Mouse (Mus musculus) monocyte, adult 5-6 weeks (primary cell): Measurements from ENCODE around the gene Thtpa. TPM values are rescaled to one million over a fixed set of nuclear protein-coding genes. Genes with fewer than 3 reads are reported as not detected.

Experiments used
- ATAC-seq: fragments of 153-309, 156-312 bp; replicated peaks from 2 replicates; pipeline ENCODE4 v1.8.0; 2017; ENCODE audit warnings: mild to moderate bottlenecking; ENCODE audit not compliant: low TSS enrichment, insufficient number of reproducible peaks, severe bottlenecking, poor library complexity, low FRiP score
- total RNA-seq: library from RNA; stranded (forward); fragments of 200-1000, 200-491, 200-594 nt; gene quantifications from 3 replicates; pipeline ENCODE4 v1.2.3, GENCODE M21; 2017

Gene Thtpa
- total RNA-seq, 1 experiment from 2014 or later: 6.1 TPM

GRCm38 (mm10) chr14:55098067-55098466 lies 3.5 kb downstream of the Thtpa start:
- peak; percentile 32 for ATAC-seq

DNA sequence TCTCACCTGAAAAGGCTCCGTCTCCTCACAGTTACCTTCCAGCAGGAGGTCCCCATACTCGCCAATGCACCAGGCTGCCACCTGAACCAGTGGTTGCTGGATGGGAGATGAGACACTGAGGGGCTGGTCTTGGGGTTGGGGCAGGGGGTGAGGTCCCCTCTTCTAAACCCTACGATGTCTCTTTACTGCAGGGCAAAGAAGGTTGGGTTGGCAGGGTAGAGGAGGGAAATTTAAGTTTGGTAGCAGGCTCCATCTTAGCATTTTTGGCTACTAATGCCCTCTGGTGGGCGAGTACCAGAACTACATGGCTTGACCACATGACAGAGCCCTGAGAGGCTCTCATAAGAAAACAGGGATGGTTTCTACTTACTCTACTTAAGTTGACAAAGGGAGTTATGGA lies 7.0 kb downstream of the Thtpa start:
- no peak for ATAC-seq

GRCm38 (mm10) chr14:55102253-55102785 lies 7.7 kb downstream of the Thtpa start:
- ATAC-seq: no peak

GRCm38 (mm10) chr14:55104365-55104764 lies 9.8 kb downstream of the Thtpa start:
- ATAC-seq: no peak

DNA sequence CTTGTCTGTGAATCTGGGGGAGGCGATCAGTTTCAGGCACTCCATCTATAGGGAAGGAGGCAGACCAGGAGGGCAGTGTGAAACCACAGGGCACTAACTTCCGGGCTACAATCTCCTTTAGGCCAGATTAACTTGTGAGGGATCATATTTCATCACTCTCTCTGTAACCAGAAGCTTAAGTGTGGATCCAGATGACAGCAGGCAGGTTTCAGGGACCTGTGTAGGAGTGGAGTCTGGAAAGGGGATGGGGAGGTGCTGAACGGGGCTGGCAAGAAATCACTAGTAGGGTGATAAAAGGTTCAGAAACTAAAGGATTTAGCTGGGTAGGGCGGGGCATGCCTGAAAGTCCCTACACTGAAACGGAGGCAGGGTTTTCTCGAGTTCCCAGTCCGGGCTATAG lies 10.8 kb downstream of the Thtpa start:
- ATAC-seq: no peak

GRCm38 (mm10) chr14:55105836-55106809 lies 11.5 kb downstream of the Thtpa start, which contains the start of gene Ap1g2:
Ap1g2 (minus strand) TSS chr14:55106593.
- ATAC-seq: peak; percentile 82

- no peak for ATAC-seq
Measured at GRCm38 (mm10) chr14:55106990-55107389, 12.4 kb downstream of the Thtpa start.

DNA sequence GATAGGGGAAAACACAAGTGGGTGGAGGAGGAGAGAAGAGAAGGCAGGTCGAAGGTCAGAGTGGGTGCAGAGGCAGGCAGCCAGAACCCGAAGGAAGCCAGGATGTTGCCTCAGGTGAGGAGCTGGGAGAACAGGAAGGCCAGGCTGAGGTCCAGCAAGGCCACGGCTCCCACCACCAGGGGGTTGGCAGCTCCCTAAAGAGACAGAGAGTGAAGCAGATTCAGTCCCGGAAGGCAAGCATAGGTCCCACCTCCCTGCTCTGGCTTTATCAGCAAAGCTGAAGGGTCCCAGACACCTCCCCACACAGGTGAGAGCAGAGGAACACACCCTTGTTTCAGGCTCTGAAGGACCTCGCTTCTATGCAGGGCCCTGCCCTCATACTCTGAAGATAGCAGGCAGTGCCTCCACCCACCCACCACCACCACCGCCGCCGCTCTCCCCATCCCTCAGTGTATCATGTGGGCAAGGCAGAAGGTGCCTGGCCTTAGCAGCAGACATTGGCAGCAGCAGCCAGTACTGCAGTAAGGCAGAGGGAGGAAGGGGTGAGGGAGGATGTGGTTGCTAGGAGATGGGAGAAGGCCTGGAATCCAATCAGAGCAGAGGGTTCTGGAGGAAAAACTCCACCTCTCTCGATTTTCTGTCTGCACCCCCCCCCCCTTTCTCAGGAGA lies 13.8 kb downstream of the Thtpa start:
- ATAC-seq: no peak

DNA sequence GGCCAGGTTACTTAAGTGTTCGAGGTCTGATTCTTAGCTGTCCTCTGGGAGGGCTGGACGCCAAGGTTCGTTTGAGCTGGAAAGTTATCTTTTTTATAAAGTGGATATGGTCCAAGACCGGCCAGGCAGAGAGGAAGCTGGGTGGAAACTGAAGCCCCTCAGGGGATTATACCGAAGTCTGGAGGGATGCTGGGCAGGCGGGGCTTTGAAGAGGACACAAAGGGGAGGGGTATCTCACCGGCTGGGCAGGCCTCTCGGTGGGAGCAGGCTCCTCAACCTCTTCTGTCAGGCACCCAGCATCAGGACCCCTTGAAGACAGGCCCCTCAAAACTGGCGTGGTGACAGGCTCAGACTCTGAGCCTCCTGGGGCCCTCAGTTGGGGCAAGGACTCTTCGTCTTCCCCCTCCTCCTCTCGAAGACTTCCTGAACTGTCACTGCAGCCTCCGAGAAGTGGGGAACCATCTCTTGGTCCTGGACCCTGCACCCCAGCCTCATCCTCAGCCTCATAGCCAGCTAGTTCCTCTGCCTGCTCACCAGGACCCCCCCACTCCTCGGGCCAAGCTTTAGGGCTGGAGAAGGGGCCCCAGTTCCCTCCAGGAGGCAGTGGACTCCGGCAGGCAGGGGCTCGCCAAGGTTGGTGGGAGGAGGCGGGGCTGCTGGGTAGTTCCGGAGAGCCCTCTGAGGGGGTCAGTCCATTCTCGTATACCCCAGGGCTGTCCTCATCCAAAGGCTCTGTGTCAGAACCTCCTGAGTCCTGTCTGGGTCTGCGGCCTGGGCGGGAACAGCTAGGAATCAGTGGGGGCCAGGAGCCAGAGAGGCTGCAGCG lies 14.7 kb downstream of the Thtpa start:
- no peak for ATAC-seq

DNA sequence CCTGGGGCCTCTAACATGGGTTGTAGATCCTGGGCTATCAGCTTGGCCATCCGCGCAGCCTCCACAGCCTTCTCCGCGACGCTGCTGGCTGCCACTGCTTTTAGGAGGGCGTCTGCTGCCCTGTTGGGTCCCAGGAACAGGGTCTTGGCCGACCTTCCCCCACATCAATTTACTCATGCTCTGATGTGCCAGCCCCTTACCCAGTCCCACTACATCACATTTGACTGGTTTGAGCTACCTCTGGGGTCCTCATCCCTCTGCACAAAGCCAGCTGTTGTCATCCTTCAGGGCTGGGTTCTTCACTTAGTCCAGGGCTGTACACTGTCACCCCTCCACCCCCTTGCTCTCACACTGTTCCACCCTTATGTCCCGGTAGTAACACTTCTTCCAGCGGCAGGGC lies 15.5 kb downstream of the Thtpa start:
- no peak for ATAC-seq

GRCm38 (mm10) chr14:55111720-55112119 lies 17.1 kb downstream of the Thtpa start:
- ATAC-seq: no peak

- no peak for ATAC-seq
Measured at GRCm38 (mm10) chr14:55113351-55113974, 18.9 kb downstream of the Thtpa start.

DNA sequence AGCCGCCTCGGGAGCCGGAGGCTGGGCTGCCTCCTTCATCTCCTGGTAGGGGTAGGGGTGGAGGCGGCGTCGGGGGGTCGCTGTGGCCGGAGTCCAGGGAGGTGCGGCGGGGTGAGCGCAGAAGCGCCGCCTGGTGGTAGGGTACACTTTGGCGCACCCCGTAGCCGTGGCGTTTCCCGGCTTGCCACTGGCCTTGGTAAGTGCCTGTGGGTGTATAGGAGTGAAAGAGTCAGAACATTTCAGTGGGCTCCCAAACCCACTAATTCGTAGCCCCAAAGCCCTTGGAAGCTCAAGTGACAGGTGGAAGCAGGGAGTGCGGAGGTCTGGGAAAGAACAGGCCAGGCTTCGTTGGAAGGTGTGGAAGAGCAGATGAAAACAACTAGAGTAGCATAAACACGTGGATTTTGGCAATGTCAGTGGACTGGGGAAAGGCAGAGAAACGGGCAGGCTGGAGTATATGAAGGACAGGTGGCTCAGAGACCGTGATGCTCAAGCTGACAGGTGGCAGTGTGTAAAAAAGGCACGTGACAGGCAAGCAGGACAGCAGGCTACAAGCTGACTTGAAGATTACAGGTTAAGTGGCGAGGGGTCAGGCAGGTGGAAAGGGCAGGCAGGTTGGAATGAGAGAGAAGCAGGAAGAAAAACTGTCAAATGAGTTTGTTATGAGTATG lies 19.5 kb downstream of the Thtpa start:
- no peak for ATAC-seq

- no peak for ATAC-seq
Measured at GRCm38 (mm10) chr14:55114759-55115701, 20.4 kb downstream of the Thtpa start.

DNA sequence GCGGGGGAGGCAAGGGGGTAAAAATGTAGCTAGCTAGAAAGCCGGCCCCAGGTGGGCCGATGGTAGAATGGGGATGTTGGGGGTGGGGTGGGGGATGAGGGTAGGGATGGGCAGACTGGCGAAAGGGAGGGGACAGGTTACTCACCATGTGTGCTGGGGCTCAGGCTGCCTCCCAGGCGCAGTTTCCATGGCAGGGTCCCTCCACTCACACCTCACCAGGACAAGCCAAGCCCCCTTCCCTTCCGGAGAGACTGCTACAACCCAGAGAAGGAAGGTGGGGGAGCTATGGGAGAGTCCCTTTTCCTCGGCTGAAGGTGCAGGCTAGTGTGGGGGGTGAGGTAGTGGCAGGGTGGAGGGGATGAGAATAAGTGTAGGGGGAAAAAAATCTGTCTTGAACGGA lies 21.3 kb downstream of the Thtpa start:
- no peak for ATAC-seq

DNA sequence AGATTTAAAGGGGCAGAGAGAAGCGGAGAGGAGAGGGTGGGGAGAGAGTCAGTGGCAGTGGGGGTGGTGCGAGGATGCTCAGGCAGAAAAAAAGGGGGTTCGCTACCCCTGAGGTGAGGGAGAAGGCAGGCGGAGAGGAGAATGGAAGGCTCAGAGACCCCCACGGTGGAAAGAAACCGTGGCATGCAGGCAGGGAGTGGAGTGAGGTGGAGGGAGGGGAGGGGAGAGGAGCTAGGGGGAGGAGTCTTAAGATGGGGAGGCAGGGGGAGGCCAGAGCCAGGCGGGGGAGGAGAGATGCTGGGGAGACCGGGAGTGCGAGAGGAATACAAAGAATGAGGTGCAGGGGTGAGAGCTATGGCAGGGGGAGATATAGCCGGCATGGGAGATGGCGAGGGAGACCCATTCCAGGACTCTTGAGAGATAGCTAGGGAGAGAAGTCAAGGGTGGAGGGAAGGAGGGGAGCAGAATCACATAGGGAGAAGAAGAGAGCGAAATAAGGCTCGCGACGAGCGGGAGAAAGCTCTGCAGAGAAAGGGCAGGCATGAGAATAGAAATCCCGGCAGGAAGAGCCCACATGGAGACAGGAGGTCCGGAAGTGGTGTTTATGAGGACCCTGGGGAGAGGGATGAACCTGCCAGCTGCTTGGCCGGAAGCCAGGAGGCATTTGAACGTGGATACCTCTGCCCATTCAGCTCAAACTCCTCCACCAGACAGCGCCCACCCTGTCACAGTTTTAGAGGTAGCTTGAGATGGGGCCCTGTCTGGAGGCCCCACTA lies 22.0 kb downstream of the Thtpa start, which contains the start of gene Jph4:
Jph4 (minus strand) TSS at position 511 of the 776 bp plus-strand sequence.
- no peak for ATAC-seq
